Mouse (Mus musculus) ovary, postnatal 36 days (tissue): ENCODE data around the gene Mei1.

ENCODE experiments used
- DNase-seq: peaks from one replicate; pipeline ENCODE4 v3.0.0; 2022; ENCODE audit warnings: low spot score, mixed read lengths

The Mei1 gene

GRCm38 (mm10) chr15:82069898-82070297, at the start of gene Mei1:
Gene Mei1, plus strand, starts transcription at chr15:82069996.
- DNase-seq, result no peak

DNA sequence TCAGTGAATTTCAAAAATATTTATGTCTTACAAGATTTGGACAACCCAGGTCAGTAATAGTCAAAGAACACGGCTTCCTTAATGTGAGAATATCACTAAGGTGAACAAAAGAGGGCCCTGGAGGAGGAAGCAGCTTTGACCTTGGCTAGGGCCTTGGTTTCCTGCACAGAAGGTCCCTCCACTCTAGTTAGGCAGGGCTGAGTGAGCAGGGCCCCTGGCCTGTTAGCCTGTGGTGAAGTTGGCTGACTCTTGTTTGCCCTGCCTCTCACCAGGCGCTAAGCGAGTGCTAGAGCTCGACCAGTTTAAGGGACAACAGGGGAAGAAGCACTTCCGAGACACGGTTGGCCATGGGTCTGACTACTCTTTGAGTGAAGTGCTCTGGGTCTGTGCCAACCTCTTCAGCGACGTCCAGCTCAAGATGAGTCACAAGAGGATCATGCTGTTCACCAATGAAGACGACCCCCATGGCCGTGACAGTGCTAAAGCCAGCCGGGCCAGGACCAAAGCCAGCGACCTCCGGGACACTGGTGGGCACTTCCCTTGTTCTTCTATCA, 47.2 kb upstream of the Mei1 start:
- DNase-seq, result peak; percentile 25

DNA sequence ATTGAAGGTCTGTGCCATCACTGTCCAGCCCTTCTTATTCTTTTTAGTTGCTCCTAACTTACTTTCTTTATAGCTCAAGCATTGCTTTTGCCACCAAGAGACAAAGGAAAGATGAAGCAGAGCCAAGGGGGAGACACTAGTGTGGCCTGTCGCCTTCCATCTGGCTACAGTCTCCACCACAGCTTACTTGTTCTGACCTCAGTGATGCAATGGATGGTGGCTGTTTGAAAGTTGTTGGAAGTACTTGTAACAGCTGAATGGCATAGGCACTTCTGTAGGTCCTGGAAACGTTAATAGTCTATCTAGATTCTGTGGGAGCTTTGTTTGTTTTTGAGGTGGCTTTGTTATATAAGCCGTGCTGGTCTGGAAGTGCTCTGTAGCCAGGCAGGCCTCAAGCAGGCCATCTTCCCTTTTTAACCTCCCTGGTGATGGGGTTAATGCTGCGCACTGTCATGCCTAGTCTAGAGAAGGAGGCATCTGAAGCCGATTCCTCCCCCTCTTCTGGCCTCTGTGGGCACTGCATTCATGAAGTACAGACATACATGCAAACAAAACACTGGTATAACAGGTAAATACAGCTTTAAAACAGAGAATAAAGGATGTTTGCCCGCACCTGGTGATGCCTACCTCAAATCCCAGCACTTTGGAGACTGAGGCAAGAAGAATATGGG, 45.7 kb upstream of the Mei1 start:
- no peak for DNase-seq

GRCm38 (mm10) chr15:82027276-82027675, 42.5 kb upstream of the Mei1 start:
- no peak for DNase-seq

- no peak for DNase-seq
Measured at GRCm38 (mm10) chr15:82027726-82028125, 42.1 kb upstream of the Mei1 start.

DNA sequence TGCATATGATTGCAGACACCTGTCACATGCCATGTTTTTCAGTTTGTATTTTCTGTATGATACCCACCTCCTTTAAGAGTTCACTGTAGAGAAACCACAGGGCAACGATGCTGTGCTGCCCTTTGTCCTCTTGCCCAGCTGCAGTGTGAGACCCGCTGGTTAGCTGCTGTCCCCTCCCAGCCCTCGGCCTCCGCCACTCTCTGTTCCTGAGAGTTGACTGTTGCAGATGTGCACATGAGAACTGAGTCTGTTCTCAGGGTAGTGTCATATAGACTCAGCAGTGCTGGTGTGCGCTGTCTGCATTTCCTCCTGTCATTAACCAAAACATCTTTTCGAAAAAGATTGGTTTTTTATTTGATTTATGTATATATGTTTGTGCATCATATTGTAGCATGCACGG, 37.4 kb upstream of the Mei1 start:
- no peak for DNase-seq

- no peak for DNase-seq
Measured at GRCm38 (mm10) chr15:82033762-82034161, 36.0 kb upstream of the Mei1 start, which contains the start of gene Desi1. Gene Desi1, minus strand, starts transcription at chr15:82033862.

GRCm38 (mm10) chr15:82035904-82036689, 33.7 kb upstream of the Mei1 start:
- no peak for DNase-seq

GRCm38 (mm10) chr15:82040650-82041049, 29.1 kb upstream of the Mei1 start:
- DNase-seq, result peak; percentile 19

GRCm38 (mm10) chr15:82044166-82044784, 25.5 kb upstream of the Mei1 start:
- no peak for DNase-seq

DNA sequence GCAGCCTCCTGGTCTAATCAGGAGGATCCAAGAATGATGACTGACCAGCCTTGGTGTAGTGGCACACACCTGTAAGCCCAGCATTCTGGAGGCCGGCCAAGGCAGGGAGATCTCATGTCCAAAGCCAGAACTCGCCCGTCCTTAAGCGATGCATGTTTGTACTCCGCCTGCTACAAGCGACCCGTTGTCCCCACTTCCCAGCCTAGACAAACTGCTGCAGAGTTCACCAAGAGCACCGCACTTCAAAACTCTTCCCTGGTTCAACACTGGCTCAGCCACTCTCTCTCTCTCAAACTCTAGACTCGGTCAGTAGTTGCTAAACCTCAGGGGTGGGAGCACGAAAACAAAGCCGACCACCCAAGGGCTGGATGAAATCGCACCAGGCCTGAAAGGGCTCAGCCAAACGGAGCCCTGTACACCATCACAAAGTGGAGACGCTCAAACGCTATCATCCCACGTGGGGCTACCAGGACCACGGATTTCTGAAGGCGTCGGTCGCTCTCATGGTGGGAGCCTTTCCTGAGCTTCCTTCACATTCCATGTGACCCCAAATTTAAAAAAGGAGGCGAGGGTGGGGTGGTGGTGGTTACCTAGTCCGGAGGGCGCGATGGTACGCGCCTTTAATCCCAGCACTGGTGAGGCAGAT, 23.4 kb upstream of the Mei1 start:
- peak; percentile 10 for DNase-seq

- peak; percentile 89 for DNase-seq
Measured at GRCm38 (mm10) chr15:82047080-82047883, 22.5 kb upstream of the Mei1 start, which contains the start of gene Snu13. Gene Snu13, minus strand, starts transcription at chr15:82047598.

DNA sequence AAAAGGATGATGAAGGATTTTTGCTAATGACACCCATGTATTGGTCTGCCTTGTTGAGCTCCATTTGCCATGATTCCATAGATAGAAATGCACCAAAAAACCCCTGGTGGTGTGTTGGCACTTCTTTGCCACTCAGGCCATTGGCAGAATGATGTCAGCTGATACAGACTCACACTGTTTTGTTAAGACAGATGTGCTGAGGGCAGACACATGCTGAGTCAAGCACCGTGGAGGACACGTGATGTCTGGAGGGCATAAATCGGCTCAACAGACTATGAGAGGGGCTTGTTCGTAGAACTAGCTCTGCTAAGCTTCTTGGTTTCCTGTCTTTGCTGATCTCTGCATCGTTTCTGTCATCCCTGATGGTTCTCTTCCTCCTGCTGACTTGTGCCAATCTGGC, 17.3 kb upstream of the Mei1 start:
- DNase-seq, result no peak

- DNase-seq, result no peak
Measured at GRCm38 (mm10) chr15:82058719-82059201, 11.0 kb upstream of the Mei1 start, which contains the start of gene 4930407I10Rik. Gene 4930407I10Rik, plus strand, starts transcription at chr15:82059151.

DNA sequence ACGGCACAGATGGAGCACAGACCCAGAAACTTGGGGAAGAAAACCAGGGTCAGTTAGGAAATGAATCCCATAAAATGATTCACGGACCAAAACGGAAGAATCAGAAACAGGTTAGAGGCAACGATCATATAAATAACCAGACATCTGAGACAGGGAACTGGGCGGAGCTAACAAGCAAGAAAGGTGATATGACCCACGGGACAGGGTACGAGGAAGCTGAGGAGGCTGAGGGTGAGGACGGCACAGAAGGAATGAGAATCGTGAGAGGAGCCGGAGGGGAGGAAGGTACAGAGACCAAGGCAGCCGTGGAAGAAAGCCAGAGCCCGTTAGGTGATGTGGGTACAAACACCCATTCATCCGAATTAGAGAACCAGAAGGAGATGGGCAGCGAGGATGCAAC, 5.9 kb upstream of the Mei1 start:
- no peak for DNase-seq

DNA sequence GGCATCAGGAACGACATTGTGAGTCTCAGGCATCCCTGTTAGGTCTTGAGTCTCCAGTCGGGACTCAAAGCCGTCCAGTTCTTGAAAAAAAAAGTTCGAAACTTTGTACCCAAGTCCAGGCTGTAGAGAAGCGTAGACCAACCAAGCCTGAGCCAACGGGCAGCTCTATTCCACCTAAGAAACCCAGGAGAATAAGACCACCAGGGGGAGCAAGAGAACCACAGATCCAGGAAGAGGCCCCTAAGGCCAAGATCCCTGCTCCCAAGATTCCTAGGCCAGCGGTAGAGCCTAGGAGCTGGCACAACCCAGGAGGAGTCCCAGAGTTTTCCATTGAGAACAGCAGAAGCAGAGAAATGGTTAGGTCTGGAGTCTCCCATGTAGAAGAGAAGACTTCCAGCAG, 4.3 kb upstream of the Mei1 start:
- peak; percentile 45 for DNase-seq

GRCm38 (mm10) chr15:82071816-82072469, 2.1 kb downstream of the Mei1 start:
- no peak for DNase-seq

GRCm38 (mm10) chr15:82073490-82073889, 3.7 kb downstream of the Mei1 start:
- DNase-seq, result no peak

GRCm38 (mm10) chr15:82079883-82080282, 10.1 kb downstream of the Mei1 start:
- no peak for DNase-seq

GRCm38 (mm10) chr15:82081161-82081560, 11.4 kb downstream of the Mei1 start:
- DNase-seq, result peak; percentile 20
